ENCODE assay signal across 9 mouse cellular contexts in the genomic region with DNA sequence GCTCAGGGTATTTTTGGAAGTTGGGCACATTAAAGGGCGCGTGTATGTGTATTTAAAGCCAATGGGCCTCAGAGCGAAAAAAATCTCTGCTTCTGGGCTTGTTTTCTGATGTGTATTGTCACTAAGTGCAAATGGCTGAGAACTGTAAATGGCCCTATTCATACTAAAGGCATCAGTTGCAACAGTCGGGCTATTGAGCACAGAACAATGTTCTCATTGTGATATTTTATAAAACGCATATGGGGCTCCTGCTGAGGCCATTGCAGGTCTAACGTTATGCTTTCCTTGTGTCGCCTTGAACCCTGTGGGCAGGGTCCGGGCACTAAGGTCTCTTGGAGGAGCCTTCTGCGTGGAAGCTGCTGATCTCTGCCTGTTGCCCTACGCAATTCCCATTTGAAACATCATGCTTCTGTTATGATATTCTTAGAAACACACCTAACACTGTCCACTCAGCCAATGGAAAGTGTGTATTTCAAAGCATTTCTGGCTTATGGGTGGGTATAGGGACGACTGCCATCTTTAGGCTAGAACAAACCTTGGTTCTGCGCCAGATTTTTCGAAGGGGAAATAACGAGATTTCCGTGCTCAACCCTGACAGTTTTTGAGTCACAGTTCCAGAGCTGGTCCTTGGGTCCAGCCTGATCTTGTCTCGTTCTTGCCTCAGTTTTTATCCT. TPM values are rescaled to one million over a fixed set of nuclear protein-coding genes. Genes with fewer than 3 reads are reported as not detected.
DNase-seq lines count a peak whose midpoint lies in the region; ATAC-seq and TF ChIP-seq lines count a peak whose summit lies in the region.
"Had no signal": no experiment of that assay in that cellular context is flagged by ENCODE, and none has a peak within 500 bp of the region (broad histone marks: within the 10 kb centered on the region; RNA-seq: fewer than 3 reads in every experiment).

No protein-coding gene starts in this region.

- peak overlapping the region; percentile 44 for H3K4me2 ChIP-seq in kidney, embryonic 16.5 days (replicated peaks; ENCODE audit: low read depth, low read length)
- peak overlapping the region; percentile 62 for H3K4me2 ChIP-seq in limb, embryonic 13.5 days (replicated peaks)

- no peak for ATAC-seq in kidney, embryonic 16.5 days (ENCODE audit: low FRiP score, low TSS enrichment)
- no peak for ATAC-seq in limb, embryonic 13.5 days (ENCODE audit: low FRiP score, low read depth)

- peaks cover 66% of the 10 kb centered on the region for H3K27me3 ChIP-seq in kidney, embryonic 16.5 days (ENCODE audit: insufficient read depth, low read length)
- peaks cover 73% of the 10 kb centered on the region for H3K27me3 ChIP-seq in limb, embryonic 13.5 days

- no peak for DNase-seq in kidney, postnatal 14 days
- DNase-seq in MN1 (ENCODE audit: low spot score) = peak; percentile 22
- no peak for DNase-seq in cerebellum, postnatal 4 days (ENCODE audit: low spot score in 2 of 2)
- DNase-seq in right cerebral cortex, postnatal 10 days (ENCODE audit: low spot score in 2 of 2) = no peak
- DNase-seq in adrenal gland, postnatal 25 days = no peak

- WGBS in kidney, embryonic 16.5 days = 45% methylated on average over 16 of the region's 16 CpGs
- 33% methylated on average over 16 of the region's 16 CpGs for WGBS in limb, embryonic 13.5 days

- no peaks in the 10 kb centered on the region for H3K36me3 ChIP-seq in kidney, embryonic 16.5 days (ENCODE audit: insufficient read depth, low read length)
- peaks cover 11% of the 10 kb centered on the region; the same call in 1 of the 2 replicates for H3K36me3 ChIP-seq in limb, embryonic 13.5 days

- no peak for TF ChIP-seq POLR2A in embryonic fibroblast, embryonic 13.5 days (IDR thresholded peaks at IDR 0.05; ENCODE audit: low read depth, low read length)

- no peak overlapping the region for H3K27ac ChIP-seq in kidney, embryonic 16.5 days (ENCODE audit: low read length)
- no peak overlapping the region for H3K27ac ChIP-seq in embryonic fibroblast, embryonic 13.5 days (ENCODE audit: insufficient read depth, low read length)
- peak overlapping the region; percentile 67 for H3K27ac ChIP-seq in limb, embryonic 13.5 days

- H3K4me1 ChIP-seq in kidney, embryonic 16.5 days (ENCODE audit: insufficient read depth, low read length) = peaks cover 16% of the 10 kb centered on the region
- no peaks in the 10 kb centered on the region for H3K4me1 ChIP-seq in embryonic fibroblast, embryonic 13.5 days (ENCODE audit: control insufficient read depth, insufficient read depth, low read length)
- H3K4me1 ChIP-seq in limb, embryonic 13.5 days = peaks cover 29% of the 10 kb centered on the region

- peak overlapping the region; percentile 20; the same call in 1 of the 2 replicates for H3K4me3 ChIP-seq in kidney, embryonic 16.5 days (ENCODE audit: low read length)
- H3K4me3 ChIP-seq in embryonic fibroblast, embryonic 13.5 days (ENCODE audit: insufficient read depth, low read length) = peak overlapping the region; percentile 12; the same call in 1 of the 2 replicates
- peak overlapping the region; percentile 22; the same call in 1 of the 2 replicates for H3K4me3 ChIP-seq in limb, embryonic 13.5 days

- H3K9ac ChIP-seq in kidney, embryonic 16.5 days (replicated peaks; ENCODE audit: low read length) = peak overlapping the region; percentile 27; the same call in 1 of the 2 replicates
- no peak overlapping the region for H3K9ac ChIP-seq in limb, embryonic 13.5 days

- no peak for TF ChIP-seq CTCF in embryonic fibroblast, embryonic 13.5 days (IDR thresholded peaks at IDR 0.05; ENCODE audit: borderline replicate concordance, insufficient read depth, low read length)

- H3K9me3 ChIP-seq in kidney, embryonic 16.5 days (ENCODE audit: low read length) = no peaks in the 10 kb centered on the region
- peaks cover 2% of the 10 kb centered on the region; the same call in 1 of the 2 replicates for H3K9me3 ChIP-seq in limb, embryonic 13.5 days

RNA-seq across cellular contexts. Expression of a gene that starts 0.8 kb away (rescaled TPM):
- polyA plus RNA-seq in kidney, embryonic 16.5 days (2015; fragmentation: Nextera tagmentation; extraction: Ambion mirVana) = not detected in 2 replicates
- not detected in 2 replicates for polyA plus RNA-seq in embryonic fibroblast, embryonic 13.5 days (2011; ENCODE audit: insufficient read length, low read depth, missing spikeins)
- not detected in 2 replicates for polyA plus RNA-seq in limb, embryonic 13.5 days (2015; fragmentation: Nextera tagmentation; extraction: Ambion mirVana)
- total RNA-seq in adrenal gland, postnatal 25 days (2021) = not detected in 2 replicates
- polyA plus RNA-seq: lung, adult 2 months had no signal

RNA-seq across cellular contexts. Expression of a gene that starts 10.5 kb away (rescaled TPM):
- not detected in 2 replicates for polyA plus RNA-seq in kidney, embryonic 16.5 days (2015; fragmentation: Nextera tagmentation; extraction: Ambion mirVana)
- polyA plus RNA-seq in embryonic fibroblast, embryonic 13.5 days (2011; ENCODE audit: insufficient read length, low read depth, missing spikeins) = not detected in 2 replicates
- polyA plus RNA-seq in limb, embryonic 13.5 days (2015; fragmentation: Nextera tagmentation; extraction: Ambion mirVana) = not detected in 2 replicates
- not detected in 2 replicates for total RNA-seq in adrenal gland, postnatal 25 days (2021)
- polyA plus RNA-seq: lung, adult 2 months had no signal

RNA-seq across cellular contexts. Expression of a gene that starts 10.6 kb away (rescaled TPM):
- polyA plus RNA-seq in kidney, embryonic 16.5 days (2015; fragmentation: Nextera tagmentation; extraction: Ambion mirVana) = 0.17 and 0.23 TPM in 2 replicates
- polyA plus RNA-seq in embryonic fibroblast, embryonic 13.5 days (2011; ENCODE audit: insufficient read length, low read depth, missing spikeins) = not detected in 2 replicates
- polyA plus RNA-seq in limb, embryonic 13.5 days (2015; fragmentation: Nextera tagmentation; extraction: Ambion mirVana) = 0.17 and 0.37 TPM in 2 replicates
- total RNA-seq in adrenal gland, postnatal 25 days (2021) = 0.30 and 0.33 TPM in 2 replicates

RNA-seq across cellular contexts. Expression of a gene that starts 12.4 kb away (rescaled TPM):
- 2.1 and 2.5 TPM in 2 replicates for polyA plus RNA-seq in kidney, embryonic 16.5 days (2015; fragmentation: Nextera tagmentation; extraction: Ambion mirVana)
- polyA plus RNA-seq in embryonic fibroblast, embryonic 13.5 days (2011; ENCODE audit: insufficient read length, low read depth, missing spikeins) = 2.4 and 3.0 TPM in 2 replicates
- polyA plus RNA-seq in limb, embryonic 13.5 days (2015; fragmentation: Nextera tagmentation; extraction: Ambion mirVana) = 7.9 TPM in 2 replicates
- 3.4 and 4.6 TPM in 2 replicates for total RNA-seq in adrenal gland, postnatal 25 days (2021)

RNA-seq across cellular contexts. Expression of a gene that starts 12.5 kb away (rescaled TPM):
- 0.12 TPM in 1 of 2 replicates, not detected in the other for polyA plus RNA-seq in kidney, embryonic 16.5 days (2015; fragmentation: Nextera tagmentation; extraction: Ambion mirVana)
- polyA plus RNA-seq in embryonic fibroblast, embryonic 13.5 days (2011; ENCODE audit: insufficient read length, low read depth, missing spikeins) = 0.22 TPM in 1 of 2 replicates, not detected in the other
- polyA plus RNA-seq in limb, embryonic 13.5 days (2015; fragmentation: Nextera tagmentation; extraction: Ambion mirVana) = 0.18 and 0.29 TPM in 2 replicates
- total RNA-seq in adrenal gland, postnatal 25 days (2021) = 0.30 TPM in 1 of 2 replicates, not detected in the other
